Mouse (Mus musculus): ENCODE measurements around the gene Creld1. TPM values are rescaled to one million over a fixed set of nuclear protein-coding genes. Genes with fewer than 3 reads are reported as not detected.

The Creld1 gene
- 22.9 and 30.4 TPM in 2 replicates for polyA plus RNA-seq (2012; rRNA removed)

- H3K4me1 ChIP-seq (ENCODE audit: control insufficient read depth, insufficient read depth, low read length) = peaks cover 6% of the 10 kb centered on the region
- peak within 1 kb of the TSS; percentile 62 for H3K4me3 ChIP-seq (replicated peaks; ENCODE audit: extremely low read depth, low read depth, low read length)
- DNase-seq = peak; percentile 91
- TF ChIP-seq POLR2A (IDR thresholded peaks at IDR 0.05; ENCODE audit: borderline replicate concordance, extremely low read depth, low read depth, low read length) = peak; percentile 43; the same call in 1 of the 2 replicates
- no peak for TF ChIP-seq CTCF (IDR thresholded peaks at IDR 0.05; ENCODE audit: insufficient read depth, low read length)
- 0% methylated on average over 26 of the region's 26 CpGs for WGBS
These were observed at the start of gene Creld1 for GRCm38 (mm10) chr6:113483100-113483615. Gene Creld1 (plus strand): TSS chr6:113483297.

- no peaks in the 10 kb centered on the region for H3K4me1 ChIP-seq (ENCODE audit: control insufficient read depth, insufficient read depth, low read length)
- no peak overlapping the region for H3K4me3 ChIP-seq (replicated peaks; ENCODE audit: extremely low read depth, low read depth, low read length)
- no peak for DNase-seq
- TF ChIP-seq POLR2A (IDR thresholded peaks at IDR 0.05; ENCODE audit: borderline replicate concordance, extremely low read depth, low read depth, low read length) (no peak), CTCF (IDR thresholded peaks at IDR 0.05; ENCODE audit: insufficient read depth, low read length) (no peak)
- 46% methylated on average over 3 of the region's 3 CpGs for WGBS
These were observed 49.4 kb upstream of the Creld1 start for GRCm38 (mm10) chr6:113433661-113434060.

DNA sequence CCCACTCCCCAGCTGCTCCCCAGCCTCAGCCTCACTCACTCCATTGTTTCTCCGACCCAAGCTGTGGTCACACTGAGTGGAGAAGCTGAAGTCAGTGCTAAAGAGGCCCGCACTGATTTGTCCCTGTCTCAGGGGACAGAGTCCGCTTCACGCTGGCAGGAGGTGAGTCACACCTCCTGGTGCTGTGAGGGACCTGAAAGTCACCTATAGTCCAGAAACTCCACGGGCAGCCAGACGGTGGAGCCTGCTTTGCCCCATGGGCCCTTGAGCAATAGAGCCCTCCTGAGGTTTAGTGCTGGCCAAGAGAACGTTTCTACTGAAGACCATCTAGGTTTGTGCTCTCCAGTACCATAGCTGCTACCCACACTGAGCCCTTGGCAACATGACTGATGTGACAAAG, 48.4 kb upstream of the Creld1 start:
- H3K4me3 ChIP-seq (replicated peaks; ENCODE audit: extremely low read depth, low read depth, low read length) = no peak overlapping the region
- WGBS = 64% methylated on average over 7 of the region's 7 CpGs

DNA sequence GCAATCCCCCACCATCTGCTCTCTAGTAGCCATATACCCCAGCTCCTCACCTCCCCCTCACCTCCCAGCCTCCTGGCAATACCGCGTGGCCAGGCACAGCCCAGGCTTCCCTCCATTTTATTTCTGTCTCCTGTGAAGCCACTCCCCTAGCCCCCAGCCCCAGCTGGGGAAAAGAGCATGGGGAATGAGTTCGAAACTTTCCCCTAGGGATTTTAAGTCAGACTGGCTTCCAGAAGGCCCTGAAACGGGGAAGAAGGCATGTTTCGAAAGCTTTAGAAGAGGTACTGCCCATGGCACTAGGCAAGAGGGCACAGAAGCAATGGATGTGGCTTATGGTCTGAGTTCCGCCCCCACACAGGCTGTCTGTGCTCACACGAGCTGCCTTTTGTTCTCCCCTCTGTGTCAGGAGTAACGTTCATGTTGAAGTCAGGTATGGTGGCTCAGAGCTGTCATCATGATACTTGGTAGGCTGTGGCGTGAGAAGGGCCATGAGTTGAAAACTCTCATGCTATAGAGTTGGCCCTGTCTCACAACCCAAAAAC, 47.4 kb upstream of the Creld1 start, which contains the start of gene Cidec:
Gene Cidec (minus strand): TSS at position 97 of the 542 bp plus-strand sequence.
- no peak for DNase-seq
- 71% methylated on average over 9 of the region's 9 CpGs for WGBS
- Histone ChIP-seq H3K4me1 (ENCODE audit: control insufficient read depth, insufficient read depth, low read length) (no peaks in the 10 kb centered on the region), H3K4me3 (replicated peaks; ENCODE audit: extremely low read depth, low read depth, low read length) (no peak within 1 kb of the TSS)
- TF ChIP-seq POLR2A (IDR thresholded peaks at IDR 0.05; ENCODE audit: borderline replicate concordance, extremely low read depth, low read depth, low read length) (no peak), CTCF (IDR thresholded peaks at IDR 0.05; ENCODE audit: insufficient read depth, low read length) (no peak)

More for the DNA sequence above, 48.4 kb upstream of the Creld1 start:
- no peak for TF ChIP-seq CTCF (IDR thresholded peaks at IDR 0.05; ENCODE audit: insufficient read depth, low read length)
- no peak for TF ChIP-seq POLR2A (IDR thresholded peaks at IDR 0.05; ENCODE audit: borderline replicate concordance, extremely low read depth, low read depth, low read length)
- no peaks in the 10 kb centered on the region for H3K4me1 ChIP-seq (ENCODE audit: control insufficient read depth, insufficient read depth, low read length)
- DNase-seq = no peak

DNA sequence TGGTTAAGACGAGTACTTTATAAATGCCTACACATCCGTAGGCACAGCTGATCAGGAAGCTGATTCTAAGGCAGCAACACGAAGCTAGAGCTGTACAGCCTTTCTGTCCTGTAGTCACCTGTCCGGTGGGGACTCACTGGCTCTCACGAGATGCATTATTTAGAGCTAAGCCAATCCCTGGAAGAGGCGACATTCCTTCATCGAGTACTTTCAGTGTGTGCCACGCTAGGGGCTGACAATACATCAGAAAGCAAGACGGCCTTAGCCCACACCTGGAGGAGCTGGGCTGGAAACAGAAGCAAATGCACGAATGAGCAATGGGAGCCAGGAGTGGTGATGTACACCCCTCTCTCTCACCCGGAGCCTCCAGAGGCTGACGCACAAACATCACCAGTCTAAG, 46.0 kb upstream of the Creld1 start:
- DNase-seq = no peak
- WGBS = 64% methylated on average over 12 of the region's 12 CpGs
- Histone ChIP-seq H3K4me1 (ENCODE audit: control insufficient read depth, insufficient read depth, low read length) (no peaks in the 10 kb centered on the region), H3K4me3 (replicated peaks; ENCODE audit: extremely low read depth, low read depth, low read length) (no peak overlapping the region)
- TF ChIP-seq CTCF (IDR thresholded peaks at IDR 0.05; ENCODE audit: insufficient read depth, low read length) = no peak
- no peak for TF ChIP-seq POLR2A (IDR thresholded peaks at IDR 0.05; ENCODE audit: borderline replicate concordance, extremely low read depth, low read depth, low read length)

DNA sequence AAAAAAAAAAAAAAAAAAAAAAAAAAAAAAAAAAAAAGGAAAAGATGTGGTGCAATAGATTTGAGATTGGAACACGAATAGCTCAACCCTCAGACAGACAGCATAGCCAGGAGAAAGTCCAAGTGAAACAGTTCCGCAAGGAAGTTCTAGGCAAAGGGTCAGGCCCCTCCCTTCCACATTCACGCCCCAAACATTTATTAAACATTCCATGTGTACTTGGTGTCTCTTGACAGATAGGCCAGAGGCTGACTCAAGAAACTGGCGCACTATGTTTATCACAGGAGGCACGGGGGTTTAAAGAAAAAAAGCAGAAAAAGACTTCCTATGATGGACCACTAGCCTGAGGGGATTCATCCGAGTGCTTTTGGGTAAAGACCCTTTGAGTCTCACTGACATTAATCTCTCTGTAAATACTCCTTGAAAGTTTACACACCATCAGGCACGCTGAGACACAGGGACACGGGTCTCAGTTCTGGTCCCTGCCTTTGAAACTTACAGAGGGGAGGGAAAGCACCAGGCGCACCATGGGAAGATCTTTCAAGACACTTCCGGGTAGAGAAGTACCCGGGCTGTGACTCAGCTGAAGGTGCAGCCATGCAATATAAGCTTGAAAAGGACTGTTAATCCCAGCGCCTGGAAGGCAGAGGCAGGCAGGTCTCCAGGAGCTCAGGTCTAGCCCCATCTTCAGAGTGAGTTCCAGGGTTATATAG, 44.2 kb upstream of the Creld1 start:
- 34% methylated on average over 12 of the region's 12 CpGs for WGBS
- Histone ChIP-seq H3K4me1 (ENCODE audit: control insufficient read depth, insufficient read depth, low read length) (peaks cover 3% of the 10 kb centered on the region; the same call in 1 of the 2 replicates), H3K4me3 (replicated peaks; ENCODE audit: extremely low read depth, low read depth, low read length) (no peak overlapping the region)
- no peak for DNase-seq
- TF ChIP-seq CTCF (IDR thresholded peaks at IDR 0.05; ENCODE audit: insufficient read depth, low read length) (no peak), POLR2A (IDR thresholded peaks at IDR 0.05; ENCODE audit: borderline replicate concordance, extremely low read depth, low read depth, low read length) (no peak)

DNA sequence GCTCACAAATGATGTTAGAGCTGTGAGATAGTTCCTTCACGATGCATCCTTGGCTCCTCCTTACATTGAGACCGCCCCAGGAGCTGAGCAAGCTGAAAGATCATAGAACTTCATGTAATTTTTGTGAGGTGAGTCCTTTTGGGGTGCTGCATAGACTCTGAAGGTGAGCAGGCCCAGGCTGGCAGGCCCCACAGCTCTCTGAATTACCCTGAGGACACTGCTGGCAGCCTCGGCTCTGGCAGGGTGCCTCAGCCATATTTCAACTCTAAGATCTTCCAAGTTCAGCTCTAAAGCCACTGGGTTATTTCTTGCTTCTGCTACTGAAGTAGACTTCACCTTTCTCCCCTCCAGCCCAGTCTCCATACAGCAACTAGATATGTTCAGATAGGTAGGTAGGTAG, 42.4 kb upstream of the Creld1 start:
- 84% methylated on average over 3 of the region's 3 CpGs for WGBS
- H3K4me3 ChIP-seq (replicated peaks; ENCODE audit: extremely low read depth, low read depth, low read length) = no peak overlapping the region
- no peak for DNase-seq
- TF ChIP-seq POLR2A (IDR thresholded peaks at IDR 0.05; ENCODE audit: borderline replicate concordance, extremely low read depth, low read depth, low read length) (no peak), CTCF (IDR thresholded peaks at IDR 0.05; ENCODE audit: insufficient read depth, low read length) (no peak)
- H3K4me1 ChIP-seq (ENCODE audit: control insufficient read depth, insufficient read depth, low read length) = peaks cover 3% of the 10 kb centered on the region; the same call in 1 of the 2 replicates

DNA sequence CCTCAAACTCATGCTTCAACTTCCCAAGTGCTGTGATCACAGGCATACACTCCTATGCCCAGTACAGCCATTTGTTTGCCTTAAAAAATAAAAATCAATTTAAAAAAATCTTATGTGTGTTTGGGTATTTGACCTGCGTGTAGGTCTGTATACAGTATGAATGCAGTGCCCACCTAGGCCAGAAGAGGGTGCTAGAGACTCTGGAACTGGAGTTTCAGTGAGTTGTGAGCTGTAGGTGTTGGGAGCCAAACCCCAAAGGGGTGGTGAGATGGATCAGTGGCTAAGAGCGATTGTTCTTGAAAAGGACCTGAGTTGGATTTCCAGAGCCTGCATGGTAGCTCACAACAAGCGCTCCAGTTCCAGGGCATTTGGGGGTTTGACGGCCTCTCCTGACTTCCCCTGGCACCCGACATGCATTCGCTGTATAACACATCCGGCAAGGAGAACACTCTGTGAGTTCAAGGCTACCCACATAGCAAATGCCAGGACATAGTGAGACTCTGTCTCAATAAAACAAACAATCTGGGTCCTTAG, 41.9 kb upstream of the Creld1 start:
- no peak overlapping the region for H3K4me3 ChIP-seq (replicated peaks; ENCODE audit: extremely low read depth, low read depth, low read length)
- TF ChIP-seq CTCF (IDR thresholded peaks at IDR 0.05; ENCODE audit: insufficient read depth, low read length) (peak; percentile 70), POLR2A (IDR thresholded peaks at IDR 0.05; ENCODE audit: borderline replicate concordance, extremely low read depth, low read depth, low read length) (no peak)
- 48% methylated on average over 7 of the region's 7 CpGs for WGBS
- peaks cover 3% of the 10 kb centered on the region; the same call in 1 of the 2 replicates for H3K4me1 ChIP-seq (ENCODE audit: control insufficient read depth, insufficient read depth, low read length)
- DNase-seq = peak; percentile 74

DNA sequence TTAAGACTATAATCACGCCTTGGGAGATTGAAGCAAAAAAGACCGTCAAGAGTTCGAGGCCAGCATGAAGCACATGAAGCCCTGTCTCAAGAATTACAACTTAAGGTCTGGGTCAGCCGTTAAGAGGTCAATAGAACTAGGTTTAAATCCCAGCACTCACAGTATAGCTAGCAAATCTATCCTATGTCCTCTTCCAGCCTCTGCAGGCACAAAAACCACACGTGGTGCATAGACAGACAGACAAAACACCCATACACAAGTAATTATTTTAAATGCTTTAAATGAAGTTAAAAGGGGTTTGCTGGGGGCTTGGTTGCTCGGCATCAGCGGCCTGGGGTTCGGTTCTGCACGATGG, 41.0 kb upstream of the Creld1 start:
- TF ChIP-seq POLR2A (IDR thresholded peaks at IDR 0.05; ENCODE audit: borderline replicate concordance, extremely low read depth, low read depth, low read length) (no peak), CTCF (IDR thresholded peaks at IDR 0.05; ENCODE audit: insufficient read depth, low read length) (no peak)
- Histone ChIP-seq H3K4me3 (replicated peaks; ENCODE audit: extremely low read depth, low read depth, low read length) (peak overlapping the region; percentile 52), H3K4me1 (ENCODE audit: control insufficient read depth, insufficient read depth, low read length) (peaks cover 3% of the 10 kb centered on the region; the same call in 1 of the 2 replicates)
- DNase-seq = no peak
- 37% methylated on average over 9 of the region's 9 CpGs for WGBS
